Mouse (Mus musculus): ENCODE measurements at regions not wholly inside any gene's neighbourhood (a gene's known extent, or its start where the extent isn't known, plus 50 kb on each side); places are given as distances from the start of the nearest gene placed in this dataset.
"Not testable (repeated sequence)": the region's sequence is repeated elsewhere in the genome, so short reads cannot be mapped to it uniquely, and the experiment has no call there.

- no peak for DNase-seq (ENCODE audit: low read depth, low spot score)
Observed at GRCm38 (mm10) chr5:42884251-42884650, 348.7 kb upstream of the Cpeb2 start.

- DNase-seq (ENCODE audit: low read depth, low spot score): no peak
Observed at GRCm38 (mm10) chr5:42891890-42892289, 341.1 kb upstream of the Cpeb2 start.

- no peak for DNase-seq (ENCODE audit: low read depth, low spot score)
Observed at GRCm38 (mm10) chr5:42906136-42906535, 326.8 kb upstream of the Cpeb2 start.

GRCm38 (mm10) chr5:42919328-42919727 is 313.6 kb upstream of the Cpeb2 start:
- DNase-seq (ENCODE audit: low read depth, low spot score): no peak

GRCm38 (mm10) chr5:42932106-42932505 is 300.9 kb upstream of the Cpeb2 start:
- no peak for DNase-seq (ENCODE audit: low read depth, low spot score)

- no peak for DNase-seq (ENCODE audit: low read depth, low spot score)
Observed at GRCm38 (mm10) chr5:42959296-42959862, 273.6 kb upstream of the Cpeb2 start.

GRCm38 (mm10) chr5:42966952-42967351 is 266.0 kb upstream of the Cpeb2 start:
- not testable (repeated sequence) for DNase-seq (ENCODE audit: low read depth, low spot score)

- no peak for DNase-seq (ENCODE audit: low read depth, low spot score)
Observed at GRCm38 (mm10) chr5:42969209-42969608, 263.8 kb upstream of the Cpeb2 start.

GRCm38 (mm10) chr5:42969621-42970020 is 263.3 kb upstream of the Cpeb2 start:
- no peak for DNase-seq (ENCODE audit: low read depth, low spot score)

- no peak for DNase-seq (ENCODE audit: low read depth, low spot score)
Observed at GRCm38 (mm10) chr5:42977108-42977507, 255.9 kb upstream of the Cpeb2 start.

GRCm38 (mm10) chr5:42980946-42981650 is 251.9 kb upstream of the Cpeb2 start:
- DNase-seq (ENCODE audit: low read depth, low spot score): peak; percentile 19

DNA sequence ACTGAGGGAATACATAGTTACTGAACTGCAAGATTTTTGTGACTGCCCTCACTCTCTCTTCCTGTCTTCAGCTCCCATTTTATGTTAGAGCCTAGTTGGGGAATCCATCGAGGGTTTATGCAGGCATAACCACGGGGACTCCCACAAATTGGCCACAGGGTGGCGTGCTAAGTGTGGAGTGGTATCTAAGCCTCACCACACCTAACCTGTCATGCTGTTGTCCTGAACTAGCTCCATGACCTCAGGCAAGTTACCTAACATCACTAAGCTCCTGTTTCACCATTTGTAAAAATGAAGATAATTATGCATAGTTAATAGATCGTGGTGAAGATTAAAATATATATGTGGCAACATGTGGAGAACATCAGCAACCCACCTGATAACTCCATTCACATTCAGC is 246.8 kb upstream of the Cpeb2 start:
- DNase-seq (ENCODE audit: low read depth, low spot score): no peak

GRCm38 (mm10) chr5:42987710-42988466 is 245.1 kb upstream of the Cpeb2 start:
- peak; percentile 13 for DNase-seq (ENCODE audit: low read depth, low spot score)

GRCm38 (mm10) chr5:42989287-42989686 is 243.7 kb upstream of the Cpeb2 start:
- no peak for DNase-seq (ENCODE audit: low read depth, low spot score)

DNA sequence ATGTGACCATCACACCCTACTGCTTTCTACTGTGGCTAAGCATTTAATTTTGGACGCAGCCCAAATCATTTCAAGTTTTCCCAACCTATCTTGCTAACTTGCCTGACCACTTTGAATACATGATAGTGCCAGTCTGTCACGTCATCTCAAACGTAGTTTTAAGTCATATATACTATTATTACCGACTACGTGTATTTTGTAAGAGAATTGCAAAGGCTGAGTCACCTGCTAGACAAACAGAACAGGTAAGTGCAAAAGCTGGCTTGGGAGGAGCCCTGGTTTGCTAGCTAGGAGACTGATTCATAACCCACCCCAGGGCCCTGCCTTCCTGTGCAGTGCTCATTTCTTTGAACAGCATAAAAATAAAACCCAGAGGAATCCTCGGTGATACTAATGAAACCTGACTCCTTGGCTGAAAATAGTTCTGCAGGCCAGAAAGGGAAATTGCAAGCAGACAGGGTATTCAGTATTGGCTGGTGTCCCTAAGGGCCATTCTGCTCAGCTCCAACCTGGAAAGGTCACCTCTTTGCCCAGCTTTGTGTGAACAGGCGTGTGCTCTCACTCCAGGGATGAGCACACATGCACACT is 208.9 kb upstream of the Cpeb2 start:
- no peak for DNase-seq (ENCODE audit: low read depth, low spot score)

DNA sequence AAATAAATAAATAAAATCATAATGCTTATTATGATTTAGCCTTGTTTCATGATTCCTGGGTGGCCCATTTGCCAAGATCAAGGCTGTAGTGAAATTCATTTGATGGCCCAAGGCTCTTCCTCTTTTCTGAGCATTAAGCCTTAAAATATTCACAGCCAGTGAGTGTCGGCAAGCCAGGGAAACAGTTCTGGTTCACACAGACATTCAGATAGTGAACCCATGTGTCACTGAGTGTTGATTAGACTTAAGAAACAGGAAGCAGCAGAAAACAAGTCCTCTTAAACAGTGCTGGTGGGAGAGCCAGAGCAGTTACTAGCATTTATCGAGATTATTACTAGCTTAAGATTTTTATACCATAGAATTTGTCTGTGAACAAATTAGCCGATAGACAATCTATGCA is 201.7 kb upstream of the Cpeb2 start:
- no peak for DNase-seq (ENCODE audit: low read depth, low spot score)

GRCm38 (mm10) chr5:43031916-43032315 is 201.1 kb upstream of the Cpeb2 start:
- no peak for DNase-seq (ENCODE audit: low read depth, low spot score)

- no peak for DNase-seq (ENCODE audit: low read depth, low spot score)
Observed at GRCm38 (mm10) chr5:43034421-43034820, 198.5 kb upstream of the Cpeb2 start.

DNA sequence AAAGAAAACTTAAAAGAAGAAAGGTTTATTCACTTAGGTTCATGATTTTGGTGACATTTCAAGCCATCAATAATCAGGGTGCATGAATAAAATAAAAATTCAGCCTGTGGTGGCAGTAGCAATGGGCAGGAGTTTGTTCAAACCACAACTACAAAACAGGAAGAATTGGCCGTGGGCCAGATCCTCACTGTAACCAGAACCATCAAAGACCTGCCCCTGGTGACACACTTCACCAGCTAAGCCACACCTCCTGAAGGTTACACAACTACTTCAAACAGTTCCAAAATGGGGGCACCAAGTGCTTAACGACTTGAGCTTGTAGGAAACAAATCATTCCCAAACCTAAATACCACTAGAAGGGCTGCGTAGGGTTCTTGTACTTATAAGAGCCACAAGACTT is 195.4 kb upstream of the Cpeb2 start:
- DNase-seq (ENCODE audit: low read depth, low spot score): no peak

DNA sequence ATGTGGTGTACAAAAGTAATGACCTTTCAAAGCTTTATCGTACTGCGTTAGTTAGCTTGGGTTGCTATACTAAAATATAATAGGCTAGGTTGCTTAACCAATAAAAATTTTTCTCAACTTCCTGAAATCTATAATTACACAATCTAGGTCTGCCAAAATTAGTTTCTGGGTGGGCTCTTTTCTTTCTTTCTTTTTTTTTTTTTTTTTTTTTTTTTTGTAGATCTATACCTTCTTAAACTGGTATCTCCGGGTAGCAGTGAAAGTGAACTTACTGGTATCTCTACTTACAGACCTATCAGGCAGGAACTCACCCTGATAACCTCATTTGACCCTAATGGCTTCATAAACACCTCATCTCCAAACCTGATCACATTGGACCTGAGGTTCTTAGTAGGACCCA is 193.4 kb upstream of the Cpeb2 start:
- DNase-seq (ENCODE audit: low read depth, low spot score): no peak

DNA sequence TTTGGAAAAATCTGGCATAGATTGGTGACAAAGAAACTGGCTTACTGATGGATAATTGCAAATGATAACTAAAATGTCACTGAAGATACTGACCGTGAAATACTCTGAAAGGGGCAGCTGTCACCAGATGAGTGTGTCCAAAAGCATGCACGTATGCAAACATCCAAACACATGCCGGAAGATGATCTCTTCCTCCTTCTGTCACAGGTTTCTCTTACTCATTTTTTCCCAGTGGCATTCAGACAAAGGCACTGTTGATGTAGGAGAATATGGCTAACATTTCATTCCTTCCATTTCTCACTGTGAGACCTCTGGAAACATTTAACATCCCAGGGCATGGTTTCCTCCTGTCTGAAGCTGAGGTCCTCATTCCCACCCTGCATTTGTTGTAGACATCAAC is 190.4 kb upstream of the Cpeb2 start:
- no peak for DNase-seq (ENCODE audit: low read depth, low spot score)

- DNase-seq (ENCODE audit: low read depth, low spot score): no peak
Observed at GRCm38 (mm10) chr5:43045860-43046259, 187.1 kb upstream of the Cpeb2 start.

DNA sequence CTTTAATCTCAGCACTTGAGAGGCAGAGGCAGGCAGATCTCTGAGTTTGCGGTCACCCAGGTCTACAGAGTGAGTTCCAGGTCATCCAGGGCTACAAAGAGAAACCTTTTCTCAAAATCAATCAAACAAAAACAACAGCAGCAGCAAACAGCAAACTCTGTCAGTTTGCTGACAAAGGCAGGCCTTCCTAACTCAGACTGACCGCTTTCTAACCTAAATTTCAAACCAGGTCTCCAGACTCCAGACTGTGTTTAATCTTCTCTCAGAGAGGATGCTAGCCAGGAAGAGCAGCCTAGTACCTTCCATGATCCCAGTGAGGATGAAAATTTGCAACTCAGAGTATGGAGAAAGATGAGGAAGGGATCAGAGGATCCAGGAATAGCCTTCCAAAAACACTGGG is 185.7 kb upstream of the Cpeb2 start:
- no peak for DNase-seq (ENCODE audit: low read depth, low spot score)

Data from forelimb bud, embryonic 11.5 days (tissue).